Mouse (Mus musculus) mesoderm, embryonic 11.5 days (tissue): Measurements from ENCODE around the gene Lsp1.

Source experiments
- DNase-seq: peaks from one replicate; pipeline ENCODE4 v3.0.0-alpha.2; 2012; ENCODE audit warnings: low read depth, low spot score

Lsp1 gene

GRCm38 (mm10) chr7:142444171-142444570 is 16.4 kb upstream of the Lsp1 start:
- DNase-seq = no peak

- no peak for DNase-seq
These were observed 15.3 kb upstream of the Lsp1 start for GRCm38 (mm10) chr7:142445324-142445723.

- DNase-seq = no peak
These were observed 14.3 kb upstream of the Lsp1 start for GRCm38 (mm10) chr7:142446264-142446663.

- no peak for DNase-seq
These were observed 11.5 kb upstream of the Lsp1 start for GRCm38 (mm10) chr7:142449038-142449617.

GRCm38 (mm10) chr7:142454706-142455105 is 5.9 kb upstream of the Lsp1 start:
- no peak for DNase-seq

GRCm38 (mm10) chr7:142455251-142455650 is 5.4 kb upstream of the Lsp1 start:
- no peak for DNase-seq

- DNase-seq = no peak
These were observed 3.8 kb upstream of the Lsp1 start for GRCm38 (mm10) chr7:142456806-142457205.

GRCm38 (mm10) chr7:142457227-142457811 is 3.3 kb upstream of the Lsp1 start:
- peak; percentile 44 for DNase-seq

- peak; percentile 72 for DNase-seq
These were observed 2.6 kb upstream of the Lsp1 start for GRCm38 (mm10) chr7:142458026-142458425.

- no peak for DNase-seq
These were observed 1.8 kb upstream of the Lsp1 start for GRCm38 (mm10) chr7:142458676-142459298.

GRCm38 (mm10) chr7:142459299-142459691 is 1.3 kb upstream of the Lsp1 start:
- no peak for DNase-seq

- no peak for DNase-seq
These were observed 837 bp downstream of the Lsp1 start for GRCm38 (mm10) chr7:142461446-142461845.

- no peak for DNase-seq
These were observed 1.6 kb downstream of the Lsp1 start for GRCm38 (mm10) chr7:142462190-142462589.

GRCm38 (mm10) chr7:142462594-142463078 is 2.0 kb downstream of the Lsp1 start:
- DNase-seq = no peak

- no peak for DNase-seq
These were observed 9.6 kb downstream of the Lsp1 start for GRCm38 (mm10) chr7:142470171-142470691.

GRCm38 (mm10) chr7:142470808-142471413 is 10.3 kb downstream of the Lsp1 start:
- no peak for DNase-seq

- DNase-seq = no peak
These were observed 10.8 kb downstream of the Lsp1 start for GRCm38 (mm10) chr7:142471414-142471861.

- DNase-seq = no peak
These were observed 11.4 kb downstream of the Lsp1 start for GRCm38 (mm10) chr7:142471884-142472570.

- DNase-seq = no peak
These were observed 12.3 kb downstream of the Lsp1 start for GRCm38 (mm10) chr7:142472936-142473335.

- no peak for DNase-seq
These were observed 12.9 kb downstream of the Lsp1 start for GRCm38 (mm10) chr7:142473476-142473875.

GRCm38 (mm10) chr7:142474799-142475198 is 14.2 kb downstream of the Lsp1 start:
- DNase-seq = no peak

- DNase-seq = no peak
These were observed 15.0 kb downstream of the Lsp1 start for GRCm38 (mm10) chr7:142475641-142476040.
